Mouse (Mus musculus) liver, embryonic 15.5 days (tissue): ENCODE measurements around the gene Ankrd33b. TPM values are rescaled to one million over a fixed set of nuclear protein-coding genes. Genes with fewer than 3 reads are reported as not detected.

ENCODE experiments used
- ATAC-seq: fragments of 200-750 bp; cut with Nextera tagmentation; 2 replicates; pipeline ENCODE4 v1.8.0; 2017; ENCODE audit warnings: moderate number of reproducible peaks, mild to moderate bottlenecking, moderate library complexity; ENCODE audit not compliant: insufficient read depth
- H3K27ac ChIP-seq: fragments of 300-500 bp; sonication (generic); replicated peaks from 2 replicates; pipeline ENCODE4 v1.5.1; 2015; ENCODE audit warnings: mild to moderate bottlenecking, inconsistent platforms
- H3K27me3 ChIP-seq: fragments of 300-500 bp; sonication (generic); 2 replicates; pipeline ENCODE4 v1.6.1; 2015; ENCODE audit warnings: mild to moderate bottlenecking, inconsistent platforms
- H3K36me3 ChIP-seq: fragments of 300-500 bp; sonication (generic); replicated peaks from 2 replicates; pipeline ENCODE4 v1.6.1; 2015; ENCODE audit warnings: moderate library complexity, mild to moderate bottlenecking, inconsistent platforms
- H3K4me1 ChIP-seq: fragments of 300-500 bp; sonication (generic); replicated peaks from 2 replicates; pipeline ENCODE4 v1.6.1; 2015; ENCODE audit warnings: inconsistent platforms
- H3K4me2 ChIP-seq: fragments of 300-500 bp; sonication (generic); 2 replicates; pipeline ENCODE4 v1.6.1; 2015; ENCODE audit warnings: moderate library complexity, mild to moderate bottlenecking, inconsistent platforms
- H3K4me3 ChIP-seq: fragments of 300-500 bp; sonication (generic); replicated peaks from 2 replicates; pipeline ENCODE4 v1.5.1; 2015; ENCODE audit warnings: mild to moderate bottlenecking, inconsistent platforms
- H3K9ac ChIP-seq: fragments of 300-500 bp; sonication (generic); 2 replicates; pipeline ENCODE4 v1.6.1; 2015; ENCODE audit warnings: moderate library complexity, mild to moderate bottlenecking, inconsistent platforms
- H3K9me3 ChIP-seq: fragments of 300-500 bp; sonication (generic); replicated peaks from 2 replicates; pipeline ENCODE4 v1.6.1; 2016; ENCODE audit warnings: inconsistent platforms
- WGBS: fragments of 180-500 bp; shearing (Covaris S2); methylation state at CpG from one replicate; pipeline ENCODE4 v1.1.7; 2015; ENCODE audit warnings: mixed read lengths; ENCODE audit not compliant: insufficient replicate concordance; 5-methylcytosine and 5-hydroxymethylcytosine counted together
- polyA plus RNA-seq: library from polyadenylated mRNA; unstranded; fragments of >200 nt; fragmentation: Nextera tagmentation; extraction: Ambion mirVana; gene quantifications from 2 replicates; pipeline ENCODE4 v1.2.1, GENCODE M21; 2015

Ankrd33b gene
- polyA plus RNA-seq: 0.62 and 0.76 TPM in 2 replicates

GRCm38 (mm10) chr15:31367481-31368200 lies at the start of gene Ankrd33b:
Gene Ankrd33b, minus strand, starts transcription at chr15:31367726.
- 0 out of 2 replicates have a peak, but pooled peaks have one; percentile 4 for ATAC-seq

GRCm38 (mm10) chr15:31415181-31415580 lies 47.7 kb upstream of the Ankrd33b start:
- Histone ChIP-seq H3K27ac (no peak overlapping the region), H3K9me3 (no peaks in the 10 kb centered on the region), H3K36me3 (no peaks in the 10 kb centered on the region), H3K4me3 (no peak overlapping the region), H3K4me1 (peaks cover 13% of the 10 kb centered on the region), H3K9ac (no peak overlapping the region), H3K4me2 (no peak overlapping the region), H3K27me3 (no peaks in the 10 kb centered on the region)
- 32% methylated on average over 4 of the region's 4 CpGs for WGBS
- no peak for ATAC-seq

More at GRCm38 (mm10) chr15:31367481-31368200, at the start of gene Ankrd33b:
- Histone ChIP-seq H3K36me3 (no peaks in the 10 kb centered on the region), H3K27me3 (peaks cover 61% of the 10 kb centered on the region), H3K4me3 (peak within 1 kb of the TSS; percentile 50), H3K9me3 (no peaks in the 10 kb centered on the region), H3K9ac (no peak within 1 kb of the TSS), H3K4me1 (peaks cover 3% of the 10 kb centered on the region; the same call in 1 of the 2 replicates), H3K4me2 (peak within 1 kb of the TSS; percentile 70), H3K27ac (no peak within 1 kb of the TSS)
- under 1% methylated on average over 49 of the region's 49 CpGs for WGBS

- ATAC-seq: no peak
Measured at GRCm38 (mm10) chr15:31414179-31414898, 46.8 kb upstream of the Ankrd33b start.

GRCm38 (mm10) chr15:31413662-31414061 lies 46.1 kb upstream of the Ankrd33b start:
- Histone ChIP-seq H3K4me2 (no peak overlapping the region), H3K27me3 (no peaks in the 10 kb centered on the region), H3K9ac (no peak overlapping the region), H3K36me3 (no peaks in the 10 kb centered on the region), H3K9me3 (no peaks in the 10 kb centered on the region), H3K4me1 (peaks cover 11% of the 10 kb centered on the region), H3K4me3 (no peak overlapping the region), H3K27ac (no peak overlapping the region)
- no peak for ATAC-seq
- WGBS: 68% methylated on average over 6 of the region's 6 CpGs

More at GRCm38 (mm10) chr15:31414179-31414898, 46.8 kb upstream of the Ankrd33b start:
- Histone ChIP-seq H3K4me2 (no peak overlapping the region), H3K4me3 (no peak overlapping the region), H3K36me3 (no peaks in the 10 kb centered on the region), H3K9me3 (no peaks in the 10 kb centered on the region), H3K27ac (no peak overlapping the region), H3K27me3 (no peaks in the 10 kb centered on the region), H3K4me1 (peaks cover 13% of the 10 kb centered on the region), H3K9ac (no peak overlapping the region)
- WGBS: 64% methylated on average over 6 of the region's 6 CpGs

- Histone ChIP-seq H3K36me3 (no peaks in the 10 kb centered on the region), H3K4me1 (peaks cover 4% of the 10 kb centered on the region; the same call in 1 of the 2 replicates), H3K9me3 (no peaks in the 10 kb centered on the region), H3K27ac (no peak overlapping the region), H3K27me3 (no peaks in the 10 kb centered on the region), H3K9ac (no peak overlapping the region), H3K4me2 (no peak overlapping the region), H3K4me3 (no peak overlapping the region)
- 9% methylated on average over 3 of the region's 3 CpGs for WGBS
- ATAC-seq: no peak
Measured at GRCm38 (mm10) chr15:31412933-31413332, 45.4 kb upstream of the Ankrd33b start.

GRCm38 (mm10) chr15:31412436-31412835 lies 44.9 kb upstream of the Ankrd33b start:
- no peak overlapping the region for H3K27ac ChIP-seq
- no peaks in the 10 kb centered on the region; the same call in 1 of the 2 replicates for H3K4me1 ChIP-seq
- H3K27me3 ChIP-seq: no peaks in the 10 kb centered on the region
- no peaks in the 10 kb centered on the region for H3K9me3 ChIP-seq
- no peak overlapping the region for H3K4me3 ChIP-seq
- no peak for ATAC-seq
- H3K4me2 ChIP-seq: no peak overlapping the region
- WGBS: 49% methylated on average over 6 of the region's 6 CpGs
- H3K9ac ChIP-seq: no peak overlapping the region
- H3K36me3 ChIP-seq: no peaks in the 10 kb centered on the region

GRCm38 (mm10) chr15:31407490-31407889 lies 40.0 kb upstream of the Ankrd33b start:
- ATAC-seq: peak; percentile 82
- no peaks in the 10 kb centered on the region for H3K4me1 ChIP-seq
- peak overlapping the region; percentile 45; the same call in 1 of the 2 replicates for H3K27ac ChIP-seq
- H3K4me2 ChIP-seq: no peak overlapping the region
- 55% methylated on average over 4 of the region's 4 CpGs for WGBS
- H3K27me3 ChIP-seq: no peaks in the 10 kb centered on the region
- H3K36me3 ChIP-seq: no peaks in the 10 kb centered on the region
- H3K4me3 ChIP-seq: no peak overlapping the region
- no peak overlapping the region for H3K9ac ChIP-seq
- no peaks in the 10 kb centered on the region for H3K9me3 ChIP-seq

- Histone ChIP-seq H3K9me3 (no peaks in the 10 kb centered on the region), H3K4me1 (no peaks in the 10 kb centered on the region), H3K27me3 (no peaks in the 10 kb centered on the region), H3K9ac (no peak overlapping the region), H3K36me3 (no peaks in the 10 kb centered on the region), H3K27ac (peak overlapping the region; percentile 45; the same call in 1 of the 2 replicates), H3K4me2 (0 out of 2 replicates have a peak overlapping the region, but pooled peaks have one; percentile 6), H3K4me3 (no peak overlapping the region)
- ATAC-seq: no peak
- WGBS: 60% methylated on average over 5 of the region's 5 CpGs
Measured at GRCm38 (mm10) chr15:31406881-31407280, 39.4 kb upstream of the Ankrd33b start.

- H3K4me1 ChIP-seq: no peaks in the 10 kb centered on the region
- WGBS: 71% methylated on average over 8 of the region's 8 CpGs
- H3K4me2 ChIP-seq: no peak overlapping the region
- ATAC-seq: no peak
- H3K9me3 ChIP-seq: no peaks in the 10 kb centered on the region
- H3K4me3 ChIP-seq: no peak overlapping the region
- no peak overlapping the region for H3K9ac ChIP-seq
- no peaks in the 10 kb centered on the region for H3K36me3 ChIP-seq
- H3K27me3 ChIP-seq: no peaks in the 10 kb centered on the region
- no peak overlapping the region for H3K27ac ChIP-seq
Measured at GRCm38 (mm10) chr15:31404346-31404745, 36.8 kb upstream of the Ankrd33b start.

- no peak overlapping the region for H3K4me2 ChIP-seq
- no peaks in the 10 kb centered on the region for H3K4me1 ChIP-seq
- H3K36me3 ChIP-seq: no peaks in the 10 kb centered on the region
- no peaks in the 10 kb centered on the region for H3K9me3 ChIP-seq
- no peak overlapping the region for H3K4me3 ChIP-seq
- ATAC-seq: no peak
- H3K9ac ChIP-seq: no peak overlapping the region
- 71% methylated on average over 12 of the region's 12 CpGs for WGBS
- no peak overlapping the region for H3K27ac ChIP-seq
- H3K27me3 ChIP-seq: no peaks in the 10 kb centered on the region
Measured at GRCm38 (mm10) chr15:31402200-31402892, 34.8 kb upstream of the Ankrd33b start.

- Histone ChIP-seq H3K4me3 (no peak overlapping the region), H3K4me2 (no peak overlapping the region), H3K9ac (no peak overlapping the region), H3K27me3 (no peaks in the 10 kb centered on the region), H3K36me3 (no peaks in the 10 kb centered on the region), H3K4me1 (no peaks in the 10 kb centered on the region), H3K9me3 (no peaks in the 10 kb centered on the region), H3K27ac (no peak overlapping the region)
- WGBS: 19% methylated on average over 3 of the region's 3 CpGs
- no peak for ATAC-seq
Measured at GRCm38 (mm10) chr15:31400974-31401373, 33.4 kb upstream of the Ankrd33b start.
